Mouse (Mus musculus) gastrocnemius, postnatal 25 days (tissue): ENCODE measurements at regions not wholly inside any gene's neighbourhood (a gene's known extent, or its start where the extent isn't known, plus 50 kb on each side); places are given as distances from the start of the nearest gene placed in this dataset.
"Not testable (repeated sequence)": the region's sequence is repeated elsewhere in the genome, so short reads cannot be mapped to it uniquely, and the experiment has no call there.

Experiments used
- DNase-seq: peaks from one replicate; pipeline ENCODE4 v3.0.0; 2022

- DNase-seq, result no peak
Observed at GRCm38 (mm10) chr2:179131004-179131403, 311.2 kb upstream of the Cdh4 start.

GRCm38 (mm10) chr2:179142313-179142712, 299.9 kb upstream of the Cdh4 start:
- DNase-seq, result no peak

GRCm38 (mm10) chr2:179145726-179146125, 296.5 kb upstream of the Cdh4 start:
- no peak for DNase-seq

GRCm38 (mm10) chr2:179146274-179146673, 296.0 kb upstream of the Cdh4 start:
- no peak for DNase-seq

GRCm38 (mm10) chr2:179148194-179148593, 294.0 kb upstream of the Cdh4 start:
- DNase-seq, result no peak

- DNase-seq, result no peak
Observed at GRCm38 (mm10) chr2:179148667-179149066, 293.6 kb upstream of the Cdh4 start.

GRCm38 (mm10) chr2:179158881-179159280, 283.4 kb upstream of the Cdh4 start:
- no peak for DNase-seq

GRCm38 (mm10) chr2:179163116-179163515, 279.1 kb upstream of the Cdh4 start:
- no peak for DNase-seq

- DNase-seq, result no peak
Observed at GRCm38 (mm10) chr2:179170157-179170556, 272.1 kb upstream of the Cdh4 start.

GRCm38 (mm10) chr2:179170608-179171007, 271.6 kb upstream of the Cdh4 start:
- no peak for DNase-seq

GRCm38 (mm10) chr2:179176835-179177530, 265.2 kb upstream of the Cdh4 start:
- not testable (repeated sequence) for DNase-seq

GRCm38 (mm10) chr2:179181366-179181765, 260.9 kb upstream of the Cdh4 start:
- DNase-seq, result no peak

GRCm38 (mm10) chr2:179182123-179182522, 260.1 kb upstream of the Cdh4 start:
- DNase-seq, result no peak

- DNase-seq, result no peak
Observed at GRCm38 (mm10) chr2:179192906-179193496, 249.2 kb upstream of the Cdh4 start.

GRCm38 (mm10) chr2:179193507-179194160, 248.6 kb upstream of the Cdh4 start:
- peak; percentile 46 for DNase-seq

- DNase-seq, result no peak
Observed at GRCm38 (mm10) chr2:179197471-179197870, 244.8 kb upstream of the Cdh4 start.

- no peak for DNase-seq
Observed at GRCm38 (mm10) chr2:179200495-179200894, 241.7 kb upstream of the Cdh4 start.

GRCm38 (mm10) chr2:179210164-179210805, 231.9 kb upstream of the Cdh4 start:
- no peak for DNase-seq

GRCm38 (mm10) chr2:179216773-179217172, 225.5 kb upstream of the Cdh4 start:
- no peak for DNase-seq

GRCm38 (mm10) chr2:179228096-179228495, 214.1 kb upstream of the Cdh4 start:
- no peak for DNase-seq

GRCm38 (mm10) chr2:179231708-179232354, 210.4 kb upstream of the Cdh4 start:
- DNase-seq, result no peak

GRCm38 (mm10) chr2:179238166-179238565, 204.1 kb upstream of the Cdh4 start:
- no peak for DNase-seq

- no peak for DNase-seq
Observed at GRCm38 (mm10) chr2:179260892-179261291, 181.3 kb upstream of the Cdh4 start.
